Mouse (Mus musculus) heart, postnatal 0 days (tissue): ENCODE results near the gene Crygn. TPM values are rescaled to one million over a fixed set of nuclear protein-coding genes. Genes with fewer than 3 reads are reported as not detected.
A peak's percentile ranks its signal among the peaks of the same experiment; 100 is the strongest.

ENCODE experiments used
- ATAC-seq: fragments of 200-750 bp; cut with Nextera tagmentation; 2 replicates; pipeline ENCODE4 v1.8.0; 2017; ENCODE audit warnings: low read depth, moderate number of reproducible peaks, moderate library complexity; ENCODE audit not compliant: insufficient read depth
- DNase-seq: peaks from one replicate; pipeline ENCODE4 v3.0.0-alpha.2; 2016; ENCODE audit warnings: low spot score
- H3K27ac ChIP-seq: fragments of 300-500 bp; sonication (generic); 2 replicates; pipeline ENCODE4 v1.5.1; 2014; ENCODE audit warnings: low read depth, mild to moderate bottlenecking
- H3K27me3 ChIP-seq: fragments of 300-500 bp; sonication (generic); 2 replicates; pipeline ENCODE4 v1.6.1; 2014; ENCODE audit warnings: low read length, mixed read lengths; ENCODE audit not compliant: control insufficient read depth, insufficient read depth
- H3K36me3 ChIP-seq: fragments of 300-500 bp; sonication (generic); replicated peaks from 2 replicates; pipeline ENCODE4 v1.6.1; 2014; ENCODE audit warnings: low read length, mixed read lengths; ENCODE audit not compliant: control insufficient read depth, insufficient read depth
- H3K4me1 ChIP-seq: fragments of 300-500 bp; sonication (generic); 2 replicates; pipeline ENCODE4 v1.6.1; 2014; ENCODE audit warnings: antibody characterized with exemption; ENCODE audit not compliant: control insufficient read depth, insufficient read depth
- H3K4me2 ChIP-seq: fragments of 300-500 bp; sonication (generic); 2 replicates; pipeline ENCODE4 v1.6.1; 2014; ENCODE audit warnings: low read depth, mild to moderate bottlenecking, low read length, moderate library complexity
- H3K4me3 ChIP-seq: fragments of 300-500 bp; sonication (generic); 2 replicates; pipeline ENCODE4 v1.5.1; 2014; ENCODE audit warnings: low read depth, low read length
- H3K9ac ChIP-seq: fragments of 300-500 bp; sonication (generic); replicated peaks from 2 replicates; pipeline ENCODE4 v1.6.1; 2014; ENCODE audit warnings: low read depth, low read length, mixed read lengths
- H3K9me3 ChIP-seq: fragments of 300-500 bp; sonication (generic); replicated peaks from 2 replicates; pipeline ENCODE4 v1.6.1; 2016; ENCODE audit warnings: low read length; ENCODE audit not compliant: control insufficient read depth
- CTCF ChIP-seq: IDR thresholded peaks from 2 replicates; pipeline ENCODE4 v1.5.1; 2016; ENCODE audit warnings: antibody characterized with exemption, control low read depth, low read depth
- EP300 ChIP-seq: IDR thresholded peaks from 2 replicates; pipeline ENCODE4 v1.6.1; 2016; ENCODE audit warnings: antibody characterized with exemption, low read depth
- WGBS: fragments of 180-500 bp; shearing (Covaris S2); extraction: QIAGEN DNeasy Blood & Tissue Kit; methylation state at CpG from one replicate; pipeline ENCODE4 v1.1.7; 2014; 5-methylcytosine and 5-hydroxymethylcytosine counted together
- polyA plus RNA-seq: library from polyadenylated mRNA; unstranded; fragments of >200 nt; fragmentation: Nextera tagmentation; extraction: Ambion mirVana; gene quantifications from 2 replicates; pipeline ENCODE4 v1.2.1, GENCODE M21; 2015
- total RNA-seq: library from RNA; depleted of rRNA; stranded (reverse); fragments of >200 nt; gene quantifications from 2 replicates; pipeline ENCODE4 v1.2.3, GENCODE M21; 2014; ENCODE audit warnings: low replicate concordance

The Crygn gene
- total and polyA plus RNA-seq, 2 experiments from 2014 or later = 3.9 TPM; not detected in 1

GRCm38 (mm10) chr5:24751305-24752174 lies 6.3 kb downstream of the Crygn start:
- no peaks in the 10 kb centered on the region for H3K27me3 ChIP-seq
- no peaks in the 10 kb centered on the region for H3K36me3 ChIP-seq
- H3K4me1 ChIP-seq = peaks cover 11% of the 10 kb centered on the region
- peak; percentile 52 for ATAC-seq
- peak overlapping the region; percentile 69 for H3K4me2 ChIP-seq
- DNase-seq = peak; percentile 79
- peak overlapping the region; percentile 54 for H3K4me3 ChIP-seq
- H3K9me3 ChIP-seq = no peaks in the 10 kb centered on the region
- TF ChIP-seq CTCF = no peak
- no peak for TF ChIP-seq EP300
- H3K9ac ChIP-seq = peak overlapping the region; percentile 78
- peak overlapping the region; percentile 92 for H3K27ac ChIP-seq
- 3% methylated on average over 25 of the region's 25 CpGs for WGBS

GRCm38 (mm10) chr5:24750321-24751304 lies 7.2 kb downstream of the Crygn start:
- 1% methylated on average over 55 of the region's 59 CpGs for WGBS
- Histone ChIP-seq H3K27ac (peak overlapping the region; percentile 92), H3K9me3 (no peaks in the 10 kb centered on the region), H3K27me3 (no peaks in the 10 kb centered on the region), H3K36me3 (no peaks in the 10 kb centered on the region), H3K4me2 (peak overlapping the region; percentile 69), H3K4me1 (peaks cover 11% of the 10 kb centered on the region), H3K9ac (peak overlapping the region; percentile 78), H3K4me3 (peak overlapping the region; percentile 54)
- TF ChIP-seq CTCF (peak; percentile 94), EP300 (0 out of 2 replicates have a peak, but pooled peaks have one; percentile 15)
- ATAC-seq = peak; percentile 87
- peak; percentile 94 for DNase-seq

DNA sequence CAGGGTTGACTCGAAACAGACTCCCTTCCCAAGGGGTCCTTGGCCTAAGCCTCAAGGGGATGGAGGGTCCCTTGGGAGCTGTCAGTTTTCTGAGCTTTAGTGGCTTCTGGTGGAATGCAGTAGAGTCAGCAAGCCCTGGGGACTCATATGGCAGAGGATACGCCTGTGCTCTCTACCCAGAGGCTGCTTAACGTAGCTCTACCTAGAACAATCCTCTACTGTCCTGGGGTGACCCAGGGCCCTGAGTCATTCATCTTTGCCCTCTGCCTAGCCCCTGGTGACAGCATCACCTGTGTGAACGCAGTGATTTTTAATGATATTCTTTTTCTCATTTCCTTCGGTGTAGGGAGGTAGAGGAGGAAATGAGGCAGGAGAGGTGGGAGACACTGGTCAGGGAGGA lies 8.1 kb downstream of the Crygn start:
- DNase-seq = no peak
- no peak for TF ChIP-seq CTCF
- TF ChIP-seq EP300 = no peak
- Histone ChIP-seq H3K27me3 (no peaks in the 10 kb centered on the region), H3K27ac (peak overlapping the region; percentile 92), H3K36me3 (no peaks in the 10 kb centered on the region), H3K9ac (no peak overlapping the region), H3K4me2 (peak overlapping the region; percentile 69), H3K9me3 (no peaks in the 10 kb centered on the region), H3K4me1 (peaks cover 11% of the 10 kb centered on the region), H3K4me3 (0 out of 2 replicates have a peak overlapping the region, but pooled peaks have one; percentile 54)
- 60% methylated on average over 5 of the region's 5 CpGs for WGBS
- no peak for ATAC-seq

- DNase-seq = no peak
- TF ChIP-seq CTCF = no peak
- no peak for TF ChIP-seq EP300
- no peaks in the 10 kb centered on the region for H3K9me3 ChIP-seq
- no peak for ATAC-seq
- no peak overlapping the region for H3K9ac ChIP-seq
- H3K4me3 ChIP-seq = no peak overlapping the region
- no peaks in the 10 kb centered on the region for H3K27me3 ChIP-seq
- WGBS = 33% methylated on average over 6 of the region's 6 CpGs
- H3K27ac ChIP-seq = no peak overlapping the region
- H3K4me2 ChIP-seq = no peak overlapping the region
- no peaks in the 10 kb centered on the region for H3K36me3 ChIP-seq
- H3K4me1 ChIP-seq = peaks cover 11% of the 10 kb centered on the region
Measured at GRCm38 (mm10) chr5:24747533-24747932, 10.3 kb downstream of the Crygn start.

DNA sequence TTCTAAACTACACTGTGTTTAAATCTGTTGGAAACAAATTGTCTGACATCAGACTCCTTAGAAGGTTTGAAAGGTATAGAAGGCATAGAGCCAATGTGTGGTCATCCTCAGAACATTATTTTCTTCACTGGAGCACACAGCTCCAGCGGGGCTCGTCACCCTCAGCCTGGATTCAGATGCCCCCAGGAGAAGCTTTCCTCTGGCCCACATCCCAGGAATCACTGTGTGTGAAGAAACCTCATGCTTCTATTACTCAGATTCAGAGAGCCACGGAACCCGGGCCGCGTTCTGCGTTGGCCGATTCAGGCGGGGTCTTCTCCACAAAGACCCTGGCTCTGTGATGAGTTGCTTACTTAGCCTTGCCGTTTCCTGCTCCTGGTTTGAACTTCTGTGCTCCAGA lies 13.9 kb downstream of the Crygn start:
- Histone ChIP-seq H3K27ac (no peak overlapping the region), H3K36me3 (no peaks in the 10 kb centered on the region), H3K27me3 (no peaks in the 10 kb centered on the region), H3K9ac (no peak overlapping the region), H3K4me2 (no peak overlapping the region), H3K9me3 (no peaks in the 10 kb centered on the region), H3K4me1 (peaks cover 3% of the 10 kb centered on the region; the same call in 1 of the 2 replicates), H3K4me3 (no peak overlapping the region)
- no peak for ATAC-seq
- 82% methylated on average over 10 of the region's 10 CpGs for WGBS
- TF ChIP-seq EP300 = no peak
- TF ChIP-seq CTCF = no peak
- DNase-seq = no peak
